Mouse (Mus musculus): ENCODE data around the gene Rbbp5. TPM values are rescaled to one million over a fixed set of nuclear protein-coding genes. Genes with fewer than 3 reads are reported as not detected.

The Rbbp5 gene
- polyA plus RNA-seq, 1 experiment, result 37.4 TPM

DNA sequence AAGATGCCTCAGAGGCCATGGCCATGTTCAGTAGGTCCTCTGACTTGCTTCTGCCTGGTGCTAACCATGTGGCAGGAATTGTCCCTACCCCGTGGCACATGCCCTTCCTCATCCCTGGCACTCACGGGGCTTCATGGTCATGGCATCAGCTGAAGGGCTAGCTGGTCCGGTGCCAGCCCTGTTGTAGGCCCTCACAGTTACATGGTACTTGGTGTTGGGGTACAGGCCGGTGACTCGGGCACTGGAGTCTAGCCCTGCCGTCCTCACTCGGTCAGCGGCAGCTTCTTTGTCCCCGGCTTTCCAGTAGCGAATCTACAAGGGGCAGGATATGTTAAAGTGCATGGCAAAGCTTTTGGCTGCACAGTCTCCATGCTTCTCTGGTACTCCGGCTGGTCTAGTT, 39.6 kb downstream of the Rbbp5 start:
- H3K4me3 ChIP-seq (ENCODE audit: insufficient read depth, low read length), result no peak overlapping the region
- no peak overlapping the region for H3K27ac ChIP-seq (ENCODE audit: insufficient read depth, low read length)
- no peaks in the 10 kb centered on the region for H3K4me1 ChIP-seq (ENCODE audit: control insufficient read depth, insufficient read depth, low read length)
- TF ChIP-seq CTCF (IDR thresholded peaks at IDR 0.05; ENCODE audit: borderline replicate concordance, insufficient read depth, low read length) (no peak), POLR2A (IDR thresholded peaks at IDR 0.05; ENCODE audit: low read depth, low read length) (no peak)

DNA sequence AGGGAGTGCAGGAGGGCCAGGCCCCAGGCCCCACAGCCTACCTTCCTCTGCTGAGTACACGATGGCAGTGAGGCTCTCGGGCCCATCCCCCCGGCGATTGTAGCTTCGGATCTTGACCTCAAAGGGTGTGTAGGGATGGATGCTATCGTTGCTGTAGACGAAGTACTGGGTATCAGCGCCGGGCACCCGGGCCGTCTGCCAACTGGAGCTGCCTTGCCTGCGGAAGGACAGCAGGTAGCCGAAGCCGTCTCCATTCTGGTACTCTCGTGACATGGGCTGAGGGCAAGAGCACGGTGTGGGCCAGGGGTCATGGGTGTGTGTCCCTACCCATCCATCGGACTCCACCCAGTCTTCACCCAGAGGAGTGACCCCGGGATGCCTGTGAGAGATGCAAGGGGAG, 41.5 kb downstream of the Rbbp5 start:
- H3K27ac ChIP-seq (ENCODE audit: insufficient read depth, low read length), result no peak overlapping the region
- TF ChIP-seq POLR2A (IDR thresholded peaks at IDR 0.05; ENCODE audit: low read depth, low read length) (no peak), CTCF (IDR thresholded peaks at IDR 0.05; ENCODE audit: borderline replicate concordance, insufficient read depth, low read length) (no peak)
- no peaks in the 10 kb centered on the region for H3K4me1 ChIP-seq (ENCODE audit: control insufficient read depth, insufficient read depth, low read length)
- H3K4me3 ChIP-seq (ENCODE audit: insufficient read depth, low read length), result no peak overlapping the region

DNA sequence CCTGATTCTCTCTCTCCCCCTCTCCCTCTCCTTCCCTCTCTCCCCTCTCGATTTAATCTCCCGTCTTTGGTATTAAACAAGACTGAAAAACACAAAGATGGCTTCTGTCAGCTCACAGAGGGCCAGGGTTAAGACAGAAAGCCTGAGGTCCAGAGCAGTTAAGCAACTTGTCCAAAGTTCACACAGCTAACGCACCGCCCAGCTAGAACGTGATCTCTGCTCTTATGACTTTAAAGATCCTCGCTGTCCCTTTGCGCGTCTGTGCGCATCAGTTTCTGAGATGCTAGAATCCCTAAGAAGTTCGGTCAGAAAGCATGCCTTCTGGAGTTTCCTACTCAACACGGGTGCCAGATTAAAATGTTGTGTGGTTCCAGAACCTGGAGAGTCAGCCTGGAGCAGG, 42.6 kb downstream of the Rbbp5 start:
- TF ChIP-seq POLR2A (IDR thresholded peaks at IDR 0.05; ENCODE audit: low read depth, low read length) (no peak), CTCF (IDR thresholded peaks at IDR 0.05; ENCODE audit: borderline replicate concordance, insufficient read depth, low read length) (no peak)
- no peaks in the 10 kb centered on the region for H3K4me1 ChIP-seq (ENCODE audit: control insufficient read depth, insufficient read depth, low read length)
- no peak overlapping the region for H3K27ac ChIP-seq (ENCODE audit: insufficient read depth, low read length)
- no peak overlapping the region for H3K4me3 ChIP-seq (ENCODE audit: insufficient read depth, low read length)

DNA sequence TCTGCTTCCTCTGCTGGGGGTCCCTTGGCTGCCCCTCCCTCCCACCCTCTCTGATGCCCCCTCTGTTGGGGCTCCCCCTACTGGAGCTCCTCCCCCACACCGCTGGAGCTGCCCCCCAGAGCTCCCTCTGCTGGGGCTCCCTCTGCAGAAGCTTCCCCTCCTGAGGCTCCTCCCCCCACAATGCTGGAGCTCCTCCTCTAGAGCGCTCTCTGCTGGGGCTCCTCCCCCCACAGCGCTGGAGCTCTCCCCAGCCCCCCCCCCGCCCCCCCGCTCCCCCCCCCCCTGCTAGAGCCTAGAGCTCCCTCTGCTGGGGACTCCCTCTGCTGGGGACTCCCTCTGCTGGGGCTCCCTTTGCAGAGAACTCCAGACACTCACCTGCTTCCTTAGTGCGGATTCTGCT, 43.6 kb downstream of the Rbbp5 start:
- no peak for TF ChIP-seq POLR2A (IDR thresholded peaks at IDR 0.05; ENCODE audit: low read depth, low read length)
- no peak for TF ChIP-seq CTCF (IDR thresholded peaks at IDR 0.05; ENCODE audit: borderline replicate concordance, insufficient read depth, low read length)
- Histone ChIP-seq H3K4me3 (ENCODE audit: insufficient read depth, low read length) (no peak overlapping the region), H3K4me1 (ENCODE audit: control insufficient read depth, insufficient read depth, low read length) (no peaks in the 10 kb centered on the region), H3K27ac (ENCODE audit: insufficient read depth, low read length) (no peak overlapping the region)

DNA sequence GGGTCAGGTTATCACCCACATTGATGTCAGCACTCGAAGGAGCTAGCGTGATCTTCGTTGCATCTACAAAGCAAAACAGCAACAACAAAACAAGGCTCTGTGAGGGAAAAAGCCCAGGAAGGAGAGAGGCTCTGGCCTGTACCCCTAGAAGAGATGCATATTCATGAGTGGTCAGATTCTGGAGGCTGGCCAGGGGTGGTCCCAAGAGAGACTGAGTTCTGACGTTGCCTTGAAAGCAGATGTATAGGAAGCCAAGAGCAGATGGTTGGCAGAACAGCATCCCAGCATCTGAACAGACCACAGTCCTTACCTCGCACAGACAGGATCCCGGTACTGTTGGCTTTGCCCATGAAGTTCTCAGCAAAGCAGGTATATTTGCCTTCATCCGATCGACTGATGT, 45.9 kb downstream of the Rbbp5 start:
- Histone ChIP-seq H3K4me3 (ENCODE audit: insufficient read depth, low read length) (no peak overlapping the region), H3K4me1 (ENCODE audit: control insufficient read depth, insufficient read depth, low read length) (no peaks in the 10 kb centered on the region), H3K27ac (ENCODE audit: insufficient read depth, low read length) (no peak overlapping the region)
- TF ChIP-seq CTCF (IDR thresholded peaks at IDR 0.05; ENCODE audit: borderline replicate concordance, insufficient read depth, low read length) (no peak), POLR2A (IDR thresholded peaks at IDR 0.05; ENCODE audit: low read depth, low read length) (no peak)

DNA sequence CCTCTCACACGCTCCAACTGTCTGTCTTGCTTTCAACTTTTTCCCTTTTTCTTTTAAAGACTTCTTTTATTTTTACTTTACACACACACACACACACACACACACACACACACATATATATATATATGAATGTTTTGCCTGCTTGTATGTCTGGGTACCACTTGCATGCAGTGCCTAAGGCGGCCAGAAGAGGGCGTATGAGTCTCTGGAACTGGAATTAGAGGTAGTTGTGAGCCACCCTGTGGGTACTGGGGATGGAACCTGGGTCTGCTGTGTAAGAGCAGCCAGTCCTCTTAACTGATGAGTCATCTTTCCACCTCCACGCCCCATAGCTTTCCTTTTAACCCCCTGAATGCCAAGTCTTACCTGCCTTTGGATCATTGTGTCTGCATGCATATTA, 46.8 kb downstream of the Rbbp5 start:
- no peaks in the 10 kb centered on the region for H3K4me1 ChIP-seq (ENCODE audit: control insufficient read depth, insufficient read depth, low read length)
- TF ChIP-seq CTCF (IDR thresholded peaks at IDR 0.05; ENCODE audit: borderline replicate concordance, insufficient read depth, low read length) (peak; percentile 22; the same call in 1 of the 2 replicates), POLR2A (IDR thresholded peaks at IDR 0.05; ENCODE audit: low read depth, low read length) (no peak)
- no peak overlapping the region for H3K27ac ChIP-seq (ENCODE audit: insufficient read depth, low read length)
- H3K4me3 ChIP-seq (ENCODE audit: insufficient read depth, low read length), result no peak overlapping the region

DNA sequence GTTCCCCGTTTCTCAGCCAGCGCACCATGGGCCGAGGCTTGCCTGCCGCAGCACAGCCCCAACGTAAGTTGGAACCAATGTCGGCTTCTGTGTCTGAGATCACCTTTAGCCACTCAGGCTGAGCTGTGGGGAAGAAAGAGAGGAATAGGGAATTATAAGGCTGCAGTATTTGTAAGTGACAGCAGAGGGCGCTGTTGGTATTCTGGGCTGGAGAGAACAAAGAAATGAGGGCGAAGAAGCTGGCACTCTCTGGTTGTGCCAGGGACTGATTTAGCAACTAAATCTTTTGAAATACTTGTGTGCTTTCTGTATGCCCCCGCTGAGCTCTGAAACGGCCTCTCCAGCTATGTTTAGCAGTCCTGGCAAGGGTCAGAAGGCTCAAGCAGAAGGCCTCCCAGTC, 48.7 kb downstream of the Rbbp5 start:
- peak; percentile 17; the same call in 1 of the 2 replicates for TF ChIP-seq CTCF (IDR thresholded peaks at IDR 0.05; ENCODE audit: borderline replicate concordance, insufficient read depth, low read length)
- TF ChIP-seq POLR2A (IDR thresholded peaks at IDR 0.05; ENCODE audit: low read depth, low read length), result no peak
- no peak overlapping the region for H3K4me3 ChIP-seq (ENCODE audit: insufficient read depth, low read length)
- H3K27ac ChIP-seq (ENCODE audit: insufficient read depth, low read length), result no peak overlapping the region
- no peaks in the 10 kb centered on the region for H3K4me1 ChIP-seq (ENCODE audit: control insufficient read depth, insufficient read depth, low read length)

DNA sequence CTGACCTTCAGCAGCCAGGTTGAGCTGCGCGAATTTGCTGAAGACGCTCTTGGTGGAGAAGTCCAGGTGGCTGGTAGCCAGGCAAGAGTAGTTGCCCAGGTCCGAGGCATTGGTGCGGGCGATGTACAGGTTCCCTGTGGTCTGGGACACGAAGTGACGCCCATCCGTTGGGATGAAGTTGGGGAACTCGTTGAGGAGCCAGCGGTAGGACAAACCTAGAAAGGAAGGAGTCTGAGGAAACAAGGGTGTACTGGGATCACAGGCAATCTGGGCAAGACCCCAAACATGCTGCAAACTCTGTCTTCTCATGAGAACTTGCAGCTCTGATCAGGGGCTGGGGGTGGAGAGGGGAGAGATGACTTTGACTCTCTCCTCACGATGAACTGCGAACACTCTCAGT, 50.9 kb downstream of the Rbbp5 start:
- Histone ChIP-seq H3K4me1 (ENCODE audit: control insufficient read depth, insufficient read depth, low read length) (no peaks in the 10 kb centered on the region), H3K4me3 (ENCODE audit: insufficient read depth, low read length) (no peak overlapping the region), H3K27ac (ENCODE audit: insufficient read depth, low read length) (no peak overlapping the region)
- no peak for TF ChIP-seq CTCF (IDR thresholded peaks at IDR 0.05; ENCODE audit: borderline replicate concordance, insufficient read depth, low read length)

DNA sequence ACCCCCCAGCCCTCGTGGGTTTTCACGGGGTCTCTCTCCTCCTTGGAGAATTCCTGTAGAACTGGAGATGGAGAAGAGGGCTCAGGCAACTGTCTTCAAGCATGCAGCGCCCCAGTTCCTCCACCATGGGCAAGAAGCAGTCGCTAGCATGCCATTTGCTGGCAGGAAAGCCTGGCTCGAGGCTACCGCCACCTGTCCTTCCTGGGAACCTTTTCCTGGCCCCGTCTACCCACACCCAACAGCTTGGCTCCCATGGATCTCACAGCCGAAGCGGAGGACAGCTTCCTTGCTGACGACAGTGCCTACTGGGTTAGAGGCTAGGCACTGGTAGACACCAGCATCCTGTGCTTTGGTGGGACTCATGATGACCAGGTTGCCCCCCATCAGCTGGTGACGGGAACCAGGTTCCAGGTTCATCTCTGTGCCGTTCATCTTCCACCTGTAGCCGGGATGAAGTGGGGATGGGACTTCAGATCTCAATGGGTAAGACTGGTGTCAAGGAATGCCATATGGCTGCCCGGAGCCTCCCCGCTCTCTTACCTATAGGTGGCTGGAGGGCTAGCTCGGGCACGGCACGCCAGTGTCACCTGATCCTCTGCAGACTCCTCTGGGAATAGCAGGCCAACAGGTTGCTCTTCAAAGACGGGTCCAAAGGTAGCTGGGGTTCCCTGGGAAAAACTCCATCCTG, 51.6 kb downstream of the Rbbp5 start:
- Histone ChIP-seq H3K4me3 (ENCODE audit: insufficient read depth, low read length) (no peak overlapping the region), H3K4me1 (ENCODE audit: control insufficient read depth, insufficient read depth, low read length) (no peaks in the 10 kb centered on the region), H3K27ac (ENCODE audit: insufficient read depth, low read length) (no peak overlapping the region)
- TF ChIP-seq CTCF (IDR thresholded peaks at IDR 0.05; ENCODE audit: borderline replicate concordance, insufficient read depth, low read length) (no peak), POLR2A (IDR thresholded peaks at IDR 0.05; ENCODE audit: low read depth, low read length) (no peak)

DNA sequence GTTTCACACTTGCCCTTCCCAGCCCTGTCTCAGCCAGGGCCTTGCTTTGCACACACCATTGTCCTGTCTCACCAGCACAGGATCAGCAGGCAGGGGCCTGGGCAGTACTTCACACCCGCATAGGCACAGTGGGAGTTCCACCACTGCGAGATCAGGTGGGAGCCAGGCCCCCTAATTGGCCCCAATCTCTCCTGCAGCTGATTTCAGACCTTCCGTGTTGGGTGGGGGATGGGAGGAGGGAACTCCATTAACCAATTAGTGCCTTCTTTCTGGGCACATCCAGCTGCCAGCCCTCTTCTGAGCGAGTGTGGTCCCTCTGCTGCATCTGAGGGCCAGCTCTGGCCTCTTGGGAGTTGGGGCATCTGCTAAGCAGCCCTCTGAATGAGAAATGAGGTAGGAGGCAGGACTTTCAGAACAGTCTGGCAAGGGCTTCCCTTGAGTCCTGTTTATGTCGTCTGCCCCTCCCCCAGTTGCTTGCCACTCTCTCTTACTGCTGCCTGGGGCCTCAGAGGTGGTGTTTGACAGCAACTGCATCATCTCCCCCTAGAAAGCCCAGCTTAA, 53.5 kb downstream of the Rbbp5 start:
- no peaks in the 10 kb centered on the region for H3K4me1 ChIP-seq (ENCODE audit: control insufficient read depth, insufficient read depth, low read length)
- no peak overlapping the region for H3K4me3 ChIP-seq (ENCODE audit: insufficient read depth, low read length)
- H3K27ac ChIP-seq (ENCODE audit: insufficient read depth, low read length), result no peak overlapping the region
- TF ChIP-seq CTCF (IDR thresholded peaks at IDR 0.05; ENCODE audit: borderline replicate concordance, insufficient read depth, low read length) (no peak), POLR2A (IDR thresholded peaks at IDR 0.05; ENCODE audit: low read depth, low read length) (no peak)
